Mouse (Mus musculus) forebrain, embryonic 13.5 days (tissue): ENCODE measurements around the gene Capn6. TPM values are rescaled to one million over a fixed set of nuclear protein-coding genes. Genes with fewer than 3 reads are reported as not detected.

Source experiments
- ATAC-seq: fragments of 200-750 bp; cut with Nextera tagmentation; 2 replicates; pipeline ENCODE4 v1.8.0; 2017
- H3K27ac ChIP-seq: fragments of 300-500 bp; sonication (generic); 2 replicates; pipeline ENCODE4 v1.5.1; 2015; ENCODE audit warnings: inconsistent platforms, mild to moderate bottlenecking, moderate library complexity
- H3K27me3 ChIP-seq: fragments of 300-500 bp; sonication (generic); 2 replicates; pipeline ENCODE4 v1.6.1; 2015; ENCODE audit warnings: mild to moderate bottlenecking, inconsistent platforms
- H3K36me3 ChIP-seq: fragments of 300-500 bp; sonication (generic); 2 replicates; pipeline ENCODE4 v1.6.1; 2015; ENCODE audit warnings: mild to moderate bottlenecking, inconsistent platforms; ENCODE audit not compliant: poor library complexity, severe bottlenecking
- H3K4me1 ChIP-seq: fragments of 300-500 bp; sonication (generic); 2 replicates; pipeline ENCODE4 v1.6.1; 2015; ENCODE audit warnings: inconsistent platforms
- H3K4me2 ChIP-seq: fragments of 300-500 bp; sonication (generic); 2 replicates; pipeline ENCODE4 v1.6.1; 2015; ENCODE audit warnings: inconsistent platforms, mild to moderate bottlenecking, moderate library complexity
- H3K4me3 ChIP-seq: fragments of 300-500 bp; sonication (generic); 2 replicates; pipeline ENCODE4 v1.5.1; 2015; ENCODE audit warnings: mild to moderate bottlenecking, inconsistent platforms
- H3K9ac ChIP-seq: fragments of 300-500 bp; sonication (generic); 2 replicates; pipeline ENCODE4 v1.6.1; 2015; ENCODE audit warnings: mild to moderate bottlenecking, inconsistent platforms
- H3K9me3 ChIP-seq: fragments of 300-500 bp; sonication (generic); replicated peaks from 2 replicates; pipeline ENCODE4 v1.6.1; 2016; ENCODE audit warnings: inconsistent platforms
- WGBS: fragments of 180-500 bp; shearing (Covaris S2); methylation state at CpG from one replicate; pipeline ENCODE4 v1.1.7; 2015; 5-methylcytosine and 5-hydroxymethylcytosine counted together
- microRNA-seq: library from miRNA; unstranded; fragments of <30 nt; microRNA quantifications from one replicate; pipeline ENCODE4, GENCODE M21; 2016
- polyA plus RNA-seq: library from polyadenylated mRNA; unstranded; fragments of >200 nt; fragmentation: Nextera tagmentation; extraction: Ambion mirVana; gene quantifications from 2 replicates; pipeline ENCODE4 v1.2.1, GENCODE M21; 2015

The Capn6 gene
- 2.6 and 4.7 TPM in 2 replicates for polyA plus RNA-seq

DNA sequence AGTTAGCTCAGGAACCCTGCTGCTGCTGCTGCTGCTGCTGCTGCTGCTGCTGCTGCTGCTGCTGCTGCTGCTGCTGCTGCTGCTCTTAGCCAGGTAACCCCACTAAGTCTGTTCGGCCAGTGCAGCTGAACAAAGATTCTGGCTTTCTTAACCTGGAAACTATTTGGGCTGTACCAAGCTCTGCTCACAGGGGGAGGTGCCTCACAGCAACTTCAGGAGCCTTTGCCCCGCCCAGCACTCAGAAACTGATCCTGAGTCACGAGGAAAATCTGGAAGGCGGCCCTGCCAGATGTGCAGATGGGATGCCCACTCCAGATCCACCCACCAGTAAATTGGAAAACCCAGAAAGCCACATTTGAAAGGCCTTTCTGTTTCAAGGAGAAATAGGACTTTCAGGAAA lies at the start of gene Capn6:
Gene Capn6, minus strand, starts transcription at position 203 of the 400 bp plus-strand sequence.
- no peaks in the 10 kb centered on the region for H3K27me3 ChIP-seq
- no peak within 1 kb of the TSS for H3K27ac ChIP-seq
- H3K9ac ChIP-seq: no peak within 1 kb of the TSS
- WGBS: 61% methylated on average over 4 of the region's 4 CpGs
- ATAC-seq: no peak
- H3K36me3 ChIP-seq: no peaks in the 10 kb centered on the region
- no peaks in the 10 kb centered on the region for H3K9me3 ChIP-seq
- H3K4me3 ChIP-seq: no peak within 1 kb of the TSS
- H3K4me1 ChIP-seq: no peaks in the 10 kb centered on the region
- no peak within 1 kb of the TSS for H3K4me2 ChIP-seq

DNA sequence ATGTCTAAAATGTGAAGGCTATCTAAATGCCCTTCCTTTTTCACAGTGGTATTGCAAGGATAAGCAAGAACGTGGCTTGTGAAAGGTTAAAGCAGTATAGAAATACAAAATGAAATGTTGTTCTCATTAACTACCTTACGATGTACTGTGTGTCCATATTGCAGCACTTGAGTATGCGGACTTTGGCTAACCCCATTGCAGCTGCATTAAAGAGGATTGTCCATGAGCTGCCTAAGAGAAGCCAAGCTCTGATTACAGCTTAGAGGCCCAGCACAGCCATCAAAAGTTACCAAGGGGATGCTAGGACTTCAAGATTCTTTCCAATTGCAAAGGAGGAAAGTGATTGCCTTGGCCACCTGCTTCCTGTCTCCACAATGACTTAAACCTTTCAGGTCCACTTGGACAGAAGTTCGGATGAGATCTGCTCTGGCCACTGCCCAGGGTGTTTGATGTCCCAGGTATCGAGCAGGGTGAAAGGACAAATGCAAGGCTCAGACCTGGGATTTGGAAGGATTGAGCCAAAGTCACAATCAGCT lies 40.0 kb upstream of the Capn6 start:
- Histone ChIP-seq H3K9me3 (no peaks in the 10 kb centered on the region), H3K4me3 (no peak overlapping the region), H3K4me1 (no peaks in the 10 kb centered on the region), H3K4me2 (no peak overlapping the region), H3K27me3 (no peaks in the 10 kb centered on the region), H3K27ac (no peak overlapping the region), H3K9ac (no peak overlapping the region), H3K36me3 (0 out of 2 replicates have a peak, but pooled peaks cover 2% of the 10 kb centered on the region)
- ATAC-seq: no peak
- 77% methylated on average over 5 of the region's 5 CpGs for WGBS

DNA sequence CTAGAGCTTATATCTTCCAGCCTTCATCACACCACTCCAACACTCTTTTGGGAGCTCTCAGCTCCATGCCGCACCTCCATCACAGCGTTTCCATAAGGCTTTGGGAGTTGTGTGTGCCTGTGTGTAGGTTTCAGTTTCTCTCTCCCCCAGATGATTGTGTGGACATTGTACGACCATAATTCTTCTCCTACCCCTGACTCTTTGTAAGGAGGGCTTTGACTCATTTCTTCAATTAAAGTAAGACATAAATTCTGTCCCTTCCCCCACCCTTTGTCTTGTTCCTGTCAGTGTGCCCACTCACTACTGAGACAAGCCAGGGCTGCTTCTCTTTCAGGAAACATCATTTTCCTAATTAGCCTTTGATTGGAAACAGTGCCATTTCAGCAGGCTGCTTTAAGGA lies 24.1 kb upstream of the Capn6 start:
- H3K4me2 ChIP-seq: no peak overlapping the region
- 63% methylated on average over 3 of the region's 3 CpGs for WGBS
- ATAC-seq: no peak
- no peak overlapping the region for H3K27ac ChIP-seq
- no peak overlapping the region for H3K4me3 ChIP-seq
- no peaks in the 10 kb centered on the region for H3K9me3 ChIP-seq
- H3K27me3 ChIP-seq: no peaks in the 10 kb centered on the region; the same call in 1 of the 2 replicates
- no peak overlapping the region for H3K9ac ChIP-seq
- no peaks in the 10 kb centered on the region for H3K36me3 ChIP-seq
- H3K4me1 ChIP-seq: no peaks in the 10 kb centered on the region

DNA sequence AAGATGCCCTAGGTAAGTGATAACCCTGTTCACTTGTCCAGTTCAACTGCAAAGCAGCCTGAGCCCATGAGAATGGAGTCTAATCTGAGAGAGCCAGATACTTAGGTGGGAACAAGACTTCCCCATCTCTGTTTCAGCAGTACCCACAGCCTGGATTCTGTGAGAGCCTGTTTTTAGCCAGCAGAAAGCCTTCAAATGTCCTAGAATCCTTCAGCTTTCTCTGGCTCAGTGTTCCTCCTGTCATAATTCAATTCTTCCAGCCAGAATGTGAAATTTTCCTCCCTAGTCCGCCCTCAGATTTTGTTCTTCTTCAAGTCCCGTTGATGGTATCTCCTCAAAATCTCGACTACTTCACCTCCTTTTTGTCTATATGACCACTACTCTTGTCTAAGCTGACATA lies 22.8 kb upstream of the Capn6 start:
- no peak overlapping the region for H3K4me3 ChIP-seq
- no peak overlapping the region for H3K9ac ChIP-seq
- H3K9me3 ChIP-seq: no peaks in the 10 kb centered on the region
- H3K4me2 ChIP-seq: no peak overlapping the region
- no peak overlapping the region for H3K27ac ChIP-seq
- H3K4me1 ChIP-seq: no peaks in the 10 kb centered on the region
- ATAC-seq: no peak
- H3K27me3 ChIP-seq: no peaks in the 10 kb centered on the region; the same call in 1 of the 2 replicates
- H3K36me3 ChIP-seq: no peaks in the 10 kb centered on the region
- 75% methylated on average over 3 of the region's 3 CpGs for WGBS

DNA sequence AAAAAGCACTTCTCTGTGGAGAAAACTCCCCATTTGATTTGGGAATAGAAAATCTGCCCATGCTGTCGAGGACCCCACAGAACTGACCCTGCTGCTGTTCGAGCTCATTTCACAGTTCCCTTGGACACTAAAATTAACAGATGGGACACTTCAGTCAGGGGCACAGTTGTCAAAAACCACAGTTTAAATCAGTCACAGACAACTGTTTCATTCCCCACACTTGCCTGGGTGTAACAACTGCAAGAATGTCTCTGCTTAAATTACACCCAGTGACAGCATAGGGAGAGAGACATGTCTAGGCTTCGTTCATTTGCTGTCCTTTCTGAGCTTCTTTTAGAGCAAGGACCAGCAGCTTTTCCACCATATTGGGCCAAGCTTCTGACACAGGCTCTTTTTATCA lies 19.4 kb upstream of the Capn6 start:
- H3K4me2 ChIP-seq: no peak overlapping the region
- WGBS: 74% methylated on average over 3 of the region's 3 CpGs
- no peak overlapping the region for H3K9ac ChIP-seq
- no peaks in the 10 kb centered on the region for H3K4me1 ChIP-seq
- no peak overlapping the region for H3K4me3 ChIP-seq
- no peaks in the 10 kb centered on the region for H3K27me3 ChIP-seq
- H3K27ac ChIP-seq: no peak overlapping the region
- no peaks in the 10 kb centered on the region for H3K9me3 ChIP-seq
- ATAC-seq: no peak
- no peaks in the 10 kb centered on the region for H3K36me3 ChIP-seq

DNA sequence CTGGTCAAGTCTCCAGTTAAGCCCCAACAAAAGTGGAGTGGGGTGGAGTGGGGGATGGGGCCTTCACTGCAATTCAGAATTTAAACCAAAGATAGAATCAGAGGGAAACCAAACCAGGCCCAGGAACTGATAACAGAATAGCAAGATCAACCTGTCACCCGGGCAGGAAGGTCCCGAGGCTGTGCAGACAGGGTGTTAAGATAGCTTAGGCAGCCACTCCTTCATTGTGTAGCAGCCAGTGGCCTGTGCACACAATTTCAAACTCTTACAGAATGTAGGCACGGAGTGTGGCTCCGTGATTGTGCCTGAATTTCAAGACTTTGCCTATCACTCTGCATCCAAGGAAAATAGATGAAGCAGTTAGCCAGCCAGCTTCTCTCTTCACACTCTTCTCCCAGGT lies 693 bp downstream of the Capn6 start:
- H3K4me2 ChIP-seq: no peak overlapping the region
- H3K27me3 ChIP-seq: no peaks in the 10 kb centered on the region
- no peak overlapping the region for H3K27ac ChIP-seq
- no peak overlapping the region for H3K9ac ChIP-seq
- H3K4me3 ChIP-seq: no peak overlapping the region
- WGBS: 53% methylated on average over 4 of the region's 4 CpGs
- no peak for ATAC-seq
- no peaks in the 10 kb centered on the region for H3K9me3 ChIP-seq
- H3K4me1 ChIP-seq: no peaks in the 10 kb centered on the region
- no peaks in the 10 kb centered on the region for H3K36me3 ChIP-seq

DNA sequence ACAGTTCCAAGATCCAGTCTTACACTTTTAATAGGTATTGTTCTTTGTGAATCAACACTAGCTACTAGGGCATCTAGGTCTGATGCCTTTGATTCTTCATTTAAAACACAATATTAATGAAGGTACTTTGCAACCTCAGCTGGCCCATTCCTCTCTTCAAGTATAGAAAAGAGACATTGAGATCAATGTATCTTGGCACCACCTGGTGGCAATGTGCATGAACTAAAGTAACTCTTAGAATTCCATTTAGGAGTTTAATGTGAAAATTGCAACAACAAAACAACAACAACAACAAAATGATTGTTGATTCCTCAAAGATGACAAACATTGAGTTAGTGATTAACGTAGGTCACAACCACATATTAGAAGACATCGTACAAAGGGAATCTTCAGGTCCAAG lies 8.3 kb downstream of the Capn6 start:
- ATAC-seq: no peak
- no peaks in the 10 kb centered on the region for H3K27me3 ChIP-seq
- H3K4me1 ChIP-seq: no peaks in the 10 kb centered on the region
- H3K9me3 ChIP-seq: no peaks in the 10 kb centered on the region
- no peak overlapping the region for H3K9ac ChIP-seq
- H3K27ac ChIP-seq: no peak overlapping the region
- no peaks in the 10 kb centered on the region for H3K36me3 ChIP-seq
- H3K4me2 ChIP-seq: no peak overlapping the region
- H3K4me3 ChIP-seq: no peak overlapping the region
- 95% methylated on average over 2 of the region's 2 CpGs for WGBS

DNA sequence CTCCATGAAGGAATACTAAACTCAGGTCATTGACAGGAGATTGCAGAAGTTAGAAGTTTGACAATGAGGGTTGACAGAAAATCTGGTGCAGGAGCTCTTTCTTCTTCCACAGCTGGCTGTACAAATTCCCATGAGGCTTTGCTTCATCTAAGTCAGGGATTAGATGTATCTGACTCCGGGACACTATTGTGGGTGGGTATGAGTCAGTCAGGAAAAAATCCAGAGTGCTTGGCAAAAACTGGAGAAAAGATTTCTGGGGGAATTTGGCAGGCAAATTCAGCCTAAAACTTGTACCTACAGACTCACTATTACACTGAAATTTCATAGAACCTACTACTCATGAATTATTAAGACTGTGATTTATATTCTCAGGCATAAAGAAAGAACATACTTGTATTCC lies 11.3 kb downstream of the Capn6 start:
- no peak overlapping the region for H3K27ac ChIP-seq
- no peaks in the 10 kb centered on the region for H3K4me1 ChIP-seq
- H3K4me2 ChIP-seq: no peak overlapping the region
- no peaks in the 10 kb centered on the region for H3K27me3 ChIP-seq
- no peak overlapping the region for H3K4me3 ChIP-seq
- H3K36me3 ChIP-seq: no peaks in the 10 kb centered on the region
- no peak for ATAC-seq
- WGBS: 83% methylated on average over 1 of the region's 1 CpGs
- no peaks in the 10 kb centered on the region for H3K9me3 ChIP-seq
- no peak overlapping the region for H3K9ac ChIP-seq

DNA sequence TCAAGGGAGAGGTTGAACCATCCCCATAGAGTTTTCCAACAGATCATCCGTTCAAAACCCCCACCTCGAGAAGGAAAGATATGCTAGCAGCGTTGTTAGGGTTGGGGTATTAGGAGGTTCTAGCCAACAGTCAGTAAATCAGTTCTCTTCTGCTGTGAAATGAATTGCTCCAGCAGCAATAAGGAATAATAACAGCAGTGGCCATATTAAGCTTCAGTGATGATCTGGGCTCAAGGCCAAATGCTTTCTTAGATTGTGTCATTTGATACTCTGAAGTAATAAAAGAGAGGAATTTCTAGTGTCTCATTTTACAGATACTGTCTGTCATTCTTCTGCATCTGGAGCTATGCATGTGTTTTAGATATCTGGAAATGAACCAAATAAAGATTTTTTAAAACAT lies 64.7 kb downstream of the Capn6 start:
- no peaks in the 10 kb centered on the region for H3K4me1 ChIP-seq
- H3K36me3 ChIP-seq: no peaks in the 10 kb centered on the region
- no peak overlapping the region for H3K27ac ChIP-seq
- 82% methylated on average over 3 of the region's 3 CpGs for WGBS
- no peak overlapping the region for H3K4me3 ChIP-seq
- H3K4me2 ChIP-seq: no peak overlapping the region
- no peaks in the 10 kb centered on the region for H3K27me3 ChIP-seq
- no peaks in the 10 kb centered on the region for H3K9me3 ChIP-seq
- H3K9ac ChIP-seq: no peak overlapping the region
- no peak for ATAC-seq

Small RNA genes lying within 50 kb of the gene (microRNA-seq; reads per million reads assigned to microRNA genes)
- gene Gm47298: not detected

Other genes starting within 250 kb of the Capn6 start
- 196 and 206 TPM in 2 replicates for gene Dcx, start 105.9 kb upstream of the Capn6 start, polyA plus RNA-seq